ENCODE assay signal across 9 mouse cellular contexts in genomic region chr10:45446215-45446614, GRCm38 (mm10). TPM values are rescaled to one million over a fixed set of nuclear protein-coding genes. Genes with fewer than 3 reads are reported as not detected.
DNase-seq lines count a peak whose midpoint lies in the region; ATAC-seq lines count a peak whose summit lies in the region.
"Had no signal": no experiment of that assay in that cellular context is flagged by ENCODE, and none has a peak within 500 bp of the region (broad histone marks: within the 10 kb centered on the region; RNA-seq: fewer than 3 reads in every experiment).

No protein-coding gene starts in this region.

- 4% methylated on average over 8 of the region's 8 CpGs for WGBS in neural tube, embryonic 11.5 days
- 5% methylated on average over 8 of the region's 8 CpGs for whole genome bisulfite sequencing in forebrain, embryonic 11.5 days
- 13% methylated on average over 8 of the region's 8 CpGs for WGBS in limb, embryonic 15.5 days

- no peaks in the 10 kb centered on the region for H3K36me3 ChIP-seq in neural tube, embryonic 11.5 days (ENCODE audit: control insufficient read depth, insufficient read depth, low read length)
- H3K36me3 ChIP-seq in forebrain, embryonic 11.5 days (ENCODE audit: control insufficient read depth, insufficient read depth, low read length) = no peaks in the 10 kb centered on the region
- no peaks in the 10 kb centered on the region for H3K36me3 ChIP-seq in limb, embryonic 15.5 days

- H3K4me2 ChIP-seq in neural tube, embryonic 11.5 days (ENCODE audit: low read depth) = peak overlapping the region; percentile 30
- peak overlapping the region; percentile 32; the same call in 1 of the 2 replicates for H3K4me2 ChIP-seq in forebrain, embryonic 11.5 days (ENCODE audit: low read depth, low read length, severe bottlenecking)
- 0 out of 2 replicates have a peak overlapping the region, but pooled peaks have one; percentile 5 for H3K4me2 ChIP-seq in limb, embryonic 15.5 days

- peak overlapping the region; percentile 54 for H3K27ac ChIP-seq in neural tube, embryonic 11.5 days (ENCODE audit: low read depth, low read length)
- peak overlapping the region; percentile 71 for H3K27ac ChIP-seq in forebrain, embryonic 11.5 days (ENCODE audit: low read depth, low read length)
- no peak overlapping the region for H3K27ac ChIP-seq in limb, embryonic 15.5 days

- no peaks in the 10 kb centered on the region for H3K27me3 ChIP-seq in neural tube, embryonic 11.5 days (ENCODE audit: control insufficient read depth, insufficient read depth, low read length)
- H3K27me3 ChIP-seq in forebrain, embryonic 11.5 days (ENCODE audit: control insufficient read depth, insufficient read depth, low read length) = no peaks in the 10 kb centered on the region
- H3K27me3 ChIP-seq in limb, embryonic 15.5 days = no peaks in the 10 kb centered on the region

- peak overlapping the region; percentile 37 for H3K9ac ChIP-seq in neural tube, embryonic 11.5 days (ENCODE audit: low read length)
- peak overlapping the region; percentile 50 for H3K9ac ChIP-seq in forebrain, embryonic 11.5 days (ENCODE audit: low read length)
- no peak overlapping the region for H3K9ac ChIP-seq in limb, embryonic 15.5 days

- peak; percentile 53 for DNase-seq in neural tube, embryonic 11.5 days (ENCODE audit: low spot score)
- DNase-seq in neural tube, embryonic 10.5 days (ENCODE audit: extremely low spot score, low spot score) = no peak
- peak; percentile 54 for DNase-seq in forebrain, embryonic 11.5 days (ENCODE audit: low spot score)
- DNase-seq in yolk sac, embryonic 10.5 days (ENCODE audit: low spot score) = peak; percentile 32
- no peak for DNase-seq in thymus, postnatal 25 days
- DNase-seq in thymus, postnatal 36 days = no peak
- DNase-seq: adrenal gland, postnatal 25 days; right cerebral cortex, postnatal 14 days had no signal

- peak; percentile 69 for ATAC-seq in neural tube, embryonic 11.5 days (ENCODE audit: insufficient read depth, low FRiP score, low TSS enrichment)
- ATAC-seq in forebrain, embryonic 11.5 days (replicated peaks; ENCODE audit: low FRiP score) = 0 out of 2 replicates have a peak, but pooled peaks have one; percentile 58
- ATAC-seq in limb, embryonic 15.5 days (ENCODE audit: insufficient number of reproducible peaks, low FRiP score, low TSS enrichment, low read depth) = no peak

- H3K9me3 ChIP-seq in neural tube, embryonic 11.5 days (ENCODE audit: control insufficient read depth, low read length) = no peaks in the 10 kb centered on the region
- no peaks in the 10 kb centered on the region for H3K9me3 ChIP-seq in forebrain, embryonic 11.5 days (ENCODE audit: control insufficient read depth, low read length)
- H3K9me3 ChIP-seq in limb, embryonic 15.5 days = no peaks in the 10 kb centered on the region

- peak overlapping the region; percentile 3; the same call in 1 of the 2 replicates for H3K4me3 ChIP-seq in neural tube, embryonic 11.5 days (ENCODE audit: low read depth, low read length)
- no peak overlapping the region for H3K4me3 ChIP-seq in forebrain, embryonic 11.5 days (ENCODE audit: low read depth, low read length)
- no peak overlapping the region for H3K4me3 ChIP-seq in limb, embryonic 15.5 days

- no peaks in the 10 kb centered on the region; the same call in 1 of the 2 replicates for H3K4me1 ChIP-seq in neural tube, embryonic 11.5 days (ENCODE audit: control insufficient read depth, insufficient read depth, low read length)
- peaks cover 4% of the 10 kb centered on the region; the same call in 1 of the 2 replicates for H3K4me1 ChIP-seq in forebrain, embryonic 11.5 days (replicated peaks; ENCODE audit: control insufficient read depth, insufficient read depth, low read length)
- H3K4me1 ChIP-seq in limb, embryonic 15.5 days = no peaks in the 10 kb centered on the region

RNA-seq across cellular contexts. Expression of gene Lin28b, which starts 40.0 kb away (rescaled TPM):
- 14.7 and 15.5 TPM in 2 replicates for polyA plus RNA-seq in neural tube, embryonic 11.5 days (2014; fragmentation: Nextera tagmentation; extraction: Ambion mirVana)
- polyA plus RNA-seq in forebrain, embryonic 11.5 days (2014; fragmentation: Nextera tagmentation; extraction: Ambion mirVana) = 23.3 and 27.6 TPM in 2 replicates
- 0.58 and 0.61 TPM in 2 replicates for polyA plus RNA-seq in limb, embryonic 15.5 days (2015; fragmentation: Nextera tagmentation; extraction: Ambion mirVana)

Comparison
In these comparisons a context has a peak if more than half of its experiments do, and no peak if none do; other contexts are left out.
1. DNase-seq: peak in neural tube, embryonic 11.5 days (single experiment), forebrain, embryonic 11.5 days (single experiment) and yolk sac, embryonic 10.5 days (single experiment); none in neural tube, embryonic 10.5 days (single experiment), thymus, postnatal 25 days (single experiment) and thymus, postnatal 36 days (0 of 2).
2. Peak in every context shown above with its lines, with median percentiles within 50 percentile points of each other: H3K4me2 ChIP-seq.